Mouse (Mus musculus): Measurements from ENCODE around the gene Dctpp1. TPM values are rescaled to one million over a fixed set of nuclear protein-coding genes. Genes with fewer than 3 reads are reported as not detected.

Gene Dctpp1
- polyA plus RNA-seq, 1 experiment from 2014 or later = 162 TPM

DNA sequence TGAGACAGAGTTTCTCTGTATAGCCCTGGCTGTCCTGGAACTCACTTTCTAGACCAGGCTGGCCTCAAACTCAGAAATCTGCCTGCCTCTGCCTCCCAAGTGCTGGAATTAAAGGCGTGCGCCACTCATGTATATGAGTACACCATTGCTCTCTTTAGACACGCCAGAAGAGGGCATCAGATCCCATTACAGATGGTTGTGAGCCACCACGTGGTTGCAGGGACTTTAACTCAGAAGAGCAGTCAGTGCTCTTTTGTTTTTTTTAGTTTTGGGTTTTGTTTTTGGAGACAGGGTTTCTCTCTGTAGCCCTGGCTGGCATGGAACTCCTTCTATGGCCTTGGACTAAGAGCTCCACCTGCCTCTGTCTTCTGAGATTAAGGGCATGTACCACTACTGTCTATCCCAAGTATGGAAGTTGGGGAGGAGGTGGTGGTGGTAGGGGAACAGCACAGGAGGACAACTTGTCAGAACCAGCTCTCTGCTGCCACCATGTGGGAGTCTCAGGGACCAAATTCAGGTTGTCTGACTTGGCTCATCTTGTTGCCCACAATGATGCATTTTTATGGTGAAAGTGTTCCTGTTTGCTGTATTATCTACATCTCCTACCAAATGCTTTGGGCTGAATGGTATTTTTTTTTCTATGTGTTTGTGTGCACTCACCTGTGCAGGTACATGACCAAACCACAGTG lies 31.8 kb downstream of the Dctpp1 start:
- Histone ChIP-seq H3K4me2 (no peak overlapping the region), H3K4me3 (no peak overlapping the region), H3K36me3 (peaks cover 18% of the 10 kb centered on the region), H3K4me1 (replicated peaks) (peaks cover 24% of the 10 kb centered on the region), H3K9ac (no peak overlapping the region), H3K9me3 (replicated peaks) (no peaks in the 10 kb centered on the region), H3K27me3 (replicated peaks) (no peaks in the 10 kb centered on the region), H3K27ac (ENCODE audit: poor library complexity, severe bottlenecking) (no peak overlapping the region)
- no peak for ATAC-seq (ENCODE audit: insufficient number of reproducible peaks, low FRiP score)
- 61% methylated on average over 4 of the region's 4 CpGs for WGBS

DNA sequence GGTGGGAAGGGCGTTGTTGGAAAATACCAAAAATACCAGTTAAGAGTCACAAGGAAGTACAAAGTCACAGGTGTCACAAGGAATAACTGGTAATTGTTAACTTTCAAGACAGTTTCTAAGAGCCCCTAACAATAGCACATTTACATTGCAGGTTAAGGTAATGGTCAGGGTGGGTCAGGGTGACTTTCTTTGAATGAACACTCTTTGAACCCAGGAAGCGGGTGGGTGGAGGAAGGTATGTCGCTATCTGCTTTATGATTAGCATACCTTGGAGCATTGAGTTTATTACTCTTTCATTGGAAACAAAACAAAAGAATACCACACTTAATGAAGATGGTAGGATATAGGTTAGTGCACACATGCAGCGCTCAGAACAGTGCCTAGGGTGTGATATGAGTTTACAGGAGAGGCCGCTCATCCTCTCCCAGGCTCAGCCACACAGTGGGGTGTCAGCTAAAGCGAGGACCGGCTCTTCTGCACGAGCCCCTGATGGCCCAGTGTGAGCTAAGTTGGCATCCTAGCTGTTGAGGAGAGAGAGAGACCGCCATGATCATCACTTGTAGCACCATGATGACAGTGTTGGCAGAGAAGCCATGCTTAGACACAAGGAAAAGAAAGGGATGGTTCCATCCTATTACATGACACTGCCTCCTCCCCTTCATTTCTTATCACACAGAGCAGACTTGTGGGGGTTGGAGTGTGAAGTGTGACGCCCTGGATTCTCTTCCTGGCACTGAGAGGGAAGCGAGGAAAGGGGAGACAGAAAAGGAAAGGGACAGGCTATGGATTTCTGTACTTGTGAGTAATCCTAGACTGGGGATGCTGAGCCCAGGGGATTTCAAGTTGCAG lies 35.1 kb downstream of the Dctpp1 start:
- WGBS = 62% methylated on average over 11 of the region's 11 CpGs
- Histone ChIP-seq H3K4me1 (replicated peaks) (peaks cover 13% of the 10 kb centered on the region), H3K9me3 (replicated peaks) (no peaks in the 10 kb centered on the region), H3K27ac (ENCODE audit: poor library complexity, severe bottlenecking) (no peak overlapping the region), H3K36me3 (peaks cover 9% of the 10 kb centered on the region), H3K4me2 (no peak overlapping the region; the same call in 1 of the 2 replicates), H3K4me3 (no peak overlapping the region), H3K27me3 (replicated peaks) (no peaks in the 10 kb centered on the region), H3K9ac (no peak overlapping the region)
- peak; percentile 76 for ATAC-seq (ENCODE audit: insufficient number of reproducible peaks, low FRiP score)

GRCm38 (mm10) chr7:127224616-127225015 lies 35.9 kb downstream of the Dctpp1 start:
- no peak overlapping the region for H3K9ac ChIP-seq
- H3K4me1 ChIP-seq (replicated peaks) = peaks cover 6% of the 10 kb centered on the region
- ATAC-seq (ENCODE audit: insufficient number of reproducible peaks, low FRiP score) = no peak
- WGBS = 84% methylated on average over 6 of the region's 6 CpGs
- H3K9me3 ChIP-seq (replicated peaks) = no peaks in the 10 kb centered on the region
- no peak overlapping the region for H3K4me2 ChIP-seq
- no peaks in the 10 kb centered on the region for H3K27me3 ChIP-seq (replicated peaks)
- H3K36me3 ChIP-seq = peaks cover 5% of the 10 kb centered on the region
- no peak overlapping the region for H3K4me3 ChIP-seq
- H3K27ac ChIP-seq (ENCODE audit: poor library complexity, severe bottlenecking) = no peak overlapping the region

DNA sequence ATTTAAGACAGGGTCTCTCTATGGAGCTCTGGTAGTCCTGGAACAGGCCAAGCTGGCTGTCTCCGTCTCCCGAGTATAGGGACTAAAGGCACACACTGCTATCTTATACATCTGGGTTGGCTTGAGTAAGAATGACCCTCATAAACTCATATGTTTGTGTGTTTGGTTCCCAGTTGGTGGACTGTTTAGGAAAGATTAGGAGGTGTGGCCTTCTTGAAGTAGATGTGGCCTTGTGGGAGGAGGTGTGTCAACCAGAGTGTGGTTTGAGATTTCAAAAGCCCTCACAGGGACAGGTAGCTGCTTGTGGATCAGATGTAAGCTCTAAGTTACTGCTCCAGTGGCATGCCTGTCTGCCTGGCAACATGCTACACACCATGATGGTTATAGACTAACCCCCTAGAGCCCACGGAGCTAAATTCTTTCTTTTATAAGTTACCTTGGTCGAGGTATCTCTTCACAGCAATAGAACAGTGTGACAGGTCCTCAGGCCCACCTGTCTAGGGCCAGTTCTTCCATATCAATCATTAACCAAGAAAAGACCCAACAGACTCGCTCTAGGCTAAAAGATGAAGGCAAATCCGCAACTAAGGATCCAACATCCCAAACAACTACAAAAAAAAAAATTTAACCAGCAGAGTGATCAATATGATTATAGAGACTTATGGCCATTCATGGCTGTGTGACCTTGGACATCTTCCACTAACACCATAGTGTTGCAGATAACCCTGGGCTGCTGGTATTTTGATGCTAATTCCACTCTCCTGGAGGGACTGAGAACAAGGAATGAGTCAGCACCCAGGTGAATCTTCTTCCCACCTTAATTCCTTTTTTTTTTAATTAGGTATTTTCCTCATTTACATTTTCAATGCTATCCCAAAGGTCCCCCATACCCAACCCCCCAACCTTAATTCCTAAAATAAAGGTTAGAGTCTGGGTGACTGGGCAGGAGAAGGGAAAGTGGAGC lies 36.7 kb downstream of the Dctpp1 start:
- Histone ChIP-seq H3K9ac (no peak overlapping the region), H3K9me3 (replicated peaks) (no peaks in the 10 kb centered on the region), H3K4me1 (replicated peaks) (peaks cover 3% of the 10 kb centered on the region; the same call in 1 of the 2 replicates), H3K4me3 (no peak overlapping the region), H3K4me2 (no peak overlapping the region), H3K27ac (ENCODE audit: poor library complexity, severe bottlenecking) (no peak overlapping the region), H3K36me3 (no peaks in the 10 kb centered on the region), H3K27me3 (replicated peaks) (no peaks in the 10 kb centered on the region)
- 74% methylated on average over 6 of the region's 6 CpGs for WGBS
- ATAC-seq (ENCODE audit: insufficient number of reproducible peaks, low FRiP score) = 0 out of 2 replicates have a peak, but pooled peaks have one; percentile 36

GRCm38 (mm10) chr7:127223106-127223505 lies 37.4 kb downstream of the Dctpp1 start:
- no peaks in the 10 kb centered on the region for H3K9me3 ChIP-seq (replicated peaks)
- no peak overlapping the region for H3K9ac ChIP-seq
- no peaks in the 10 kb centered on the region for H3K27me3 ChIP-seq (replicated peaks)
- no peaks in the 10 kb centered on the region for H3K36me3 ChIP-seq
- peaks cover 9% of the 10 kb centered on the region for H3K4me1 ChIP-seq (replicated peaks)
- no peak for ATAC-seq (ENCODE audit: insufficient number of reproducible peaks, low FRiP score)
- H3K4me3 ChIP-seq = no peak overlapping the region
- no peak overlapping the region for H3K27ac ChIP-seq (ENCODE audit: poor library complexity, severe bottlenecking)
- H3K4me2 ChIP-seq = no peak overlapping the region
- WGBS = 91% methylated on average over 3 of the region's 3 CpGs

DNA sequence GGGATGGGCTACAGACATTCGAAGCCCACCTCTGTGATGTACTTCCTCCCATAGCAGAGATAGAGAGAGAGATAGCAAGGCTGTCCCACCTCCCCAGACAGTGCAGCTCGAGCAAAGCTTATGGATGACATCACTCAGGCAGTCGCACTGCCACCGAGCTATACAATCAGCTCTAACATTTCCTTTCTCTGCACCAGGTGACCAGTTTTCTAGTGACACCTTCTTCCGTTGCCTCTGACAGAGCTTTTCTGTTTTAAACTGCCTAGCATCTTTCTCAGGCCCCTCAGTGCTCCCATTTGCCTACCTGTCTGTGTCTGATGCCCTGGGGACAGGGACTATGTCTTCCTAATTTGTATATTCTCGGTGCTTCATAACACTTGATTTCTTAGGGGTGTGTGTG lies 40.1 kb downstream of the Dctpp1 start:
- no peak for ATAC-seq (ENCODE audit: insufficient number of reproducible peaks, low FRiP score)
- Histone ChIP-seq H3K9ac (no peak overlapping the region), H3K4me3 (no peak overlapping the region), H3K4me2 (no peak overlapping the region), H3K36me3 (no peaks in the 10 kb centered on the region), H3K9me3 (replicated peaks) (no peaks in the 10 kb centered on the region), H3K27me3 (replicated peaks) (no peaks in the 10 kb centered on the region), H3K27ac (ENCODE audit: poor library complexity, severe bottlenecking) (no peak overlapping the region), H3K4me1 (replicated peaks) (peaks cover 29% of the 10 kb centered on the region)
- 58% methylated on average over 6 of the region's 6 CpGs for WGBS

GRCm38 (mm10) chr7:127218670-127219069 lies 41.8 kb downstream of the Dctpp1 start:
- H3K27ac ChIP-seq (ENCODE audit: poor library complexity, severe bottlenecking) = peak overlapping the region; percentile 76
- WGBS = 84% methylated on average over 4 of the region's 4 CpGs
- H3K4me1 ChIP-seq (replicated peaks) = peaks cover 43% of the 10 kb centered on the region
- H3K4me2 ChIP-seq = no peak overlapping the region
- no peaks in the 10 kb centered on the region for H3K27me3 ChIP-seq (replicated peaks)
- H3K9me3 ChIP-seq (replicated peaks) = no peaks in the 10 kb centered on the region
- ATAC-seq (ENCODE audit: insufficient number of reproducible peaks, low FRiP score) = 0 out of 2 replicates have a peak, but pooled peaks have one; percentile 15
- H3K4me3 ChIP-seq = no peak overlapping the region
- no peaks in the 10 kb centered on the region for H3K36me3 ChIP-seq
- no peak overlapping the region for H3K9ac ChIP-seq

DNA sequence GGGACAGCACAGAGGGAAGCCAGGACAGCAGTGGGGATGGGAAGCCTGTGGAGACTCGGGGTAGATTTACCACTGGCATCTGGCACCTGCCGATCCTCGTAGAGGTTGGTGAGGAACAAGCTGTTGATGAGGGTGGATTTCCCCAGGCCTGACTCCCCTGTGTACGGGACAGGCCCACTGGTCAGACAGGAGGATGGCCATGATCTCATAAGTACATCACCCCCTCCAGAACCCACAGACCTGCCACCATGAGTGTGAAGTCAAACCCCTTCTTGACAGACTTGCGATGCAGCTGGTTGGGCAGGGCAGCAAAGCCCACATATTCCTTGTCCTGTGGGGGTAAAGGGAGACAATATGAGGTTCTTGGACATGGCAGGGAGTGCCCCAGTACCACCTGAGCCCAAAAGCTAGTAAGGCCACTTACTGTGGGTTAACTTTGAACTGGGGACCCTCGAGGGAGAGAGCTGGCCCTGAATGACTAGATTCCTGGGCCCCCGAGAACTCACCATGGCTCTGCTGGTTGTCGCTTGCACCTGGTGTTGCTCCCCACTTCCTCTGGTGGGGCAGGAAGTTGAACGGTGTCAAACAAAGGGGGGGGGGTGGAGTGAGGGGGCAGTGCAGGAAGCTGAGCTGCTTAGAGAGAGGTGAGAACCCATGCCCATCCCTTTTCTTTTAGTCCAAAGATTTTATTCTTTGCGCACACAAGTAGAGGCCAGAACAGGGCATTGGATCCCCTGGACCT lies 42.4 kb downstream of the Dctpp1 start:
- H3K9ac ChIP-seq = no peak overlapping the region
- 56% methylated on average over 10 of the region's 10 CpGs for WGBS
- peak overlapping the region; percentile 32 for H3K4me2 ChIP-seq

DNA sequence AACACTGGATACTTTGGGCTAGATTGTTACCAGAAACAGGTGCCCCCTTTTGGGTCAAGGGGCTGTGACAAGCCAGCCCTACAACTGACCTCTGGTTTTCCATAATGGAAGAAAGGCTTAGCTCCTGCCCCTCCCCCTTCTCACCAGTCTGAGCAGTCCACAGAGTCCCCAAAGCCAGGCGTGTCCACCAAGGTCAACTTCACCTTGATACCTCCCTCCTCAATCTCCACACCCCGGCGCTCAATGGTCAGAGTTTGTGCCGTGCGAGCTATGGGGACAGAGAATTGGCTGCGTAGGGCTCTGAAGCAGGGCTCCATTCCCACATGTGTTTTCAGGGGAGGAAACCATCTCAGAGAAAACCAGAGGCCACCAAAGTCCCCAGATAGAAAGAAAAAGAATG lies 43.0 kb downstream of the Dctpp1 start:
- peak overlapping the region; percentile 76 for H3K27ac ChIP-seq (ENCODE audit: poor library complexity, severe bottlenecking)
- H3K4me3 ChIP-seq = no peak overlapping the region
- H3K4me2 ChIP-seq = peak overlapping the region; percentile 32
- H3K4me1 ChIP-seq (replicated peaks) = peaks cover 43% of the 10 kb centered on the region
- no peaks in the 10 kb centered on the region for H3K9me3 ChIP-seq (replicated peaks)
- no peaks in the 10 kb centered on the region for H3K27me3 ChIP-seq (replicated peaks)
- no peak overlapping the region for H3K9ac ChIP-seq
- H3K36me3 ChIP-seq = no peaks in the 10 kb centered on the region
- 47% methylated on average over 6 of the region's 6 CpGs for WGBS
- peak; percentile 24 for ATAC-seq (ENCODE audit: insufficient number of reproducible peaks, low FRiP score)

More for the DNA sequence above, 42.4 kb downstream of the Dctpp1 start:
- H3K9me3 ChIP-seq (replicated peaks) = no peaks in the 10 kb centered on the region
- H3K27ac ChIP-seq (ENCODE audit: poor library complexity, severe bottlenecking) = peak overlapping the region; percentile 76
- H3K4me3 ChIP-seq = no peak overlapping the region
- no peaks in the 10 kb centered on the region for H3K27me3 ChIP-seq (replicated peaks)
- H3K4me1 ChIP-seq (replicated peaks) = peaks cover 43% of the 10 kb centered on the region
- no peaks in the 10 kb centered on the region for H3K36me3 ChIP-seq
- peak; percentile 33; the same call in 1 of the 2 replicates for ATAC-seq (ENCODE audit: insufficient number of reproducible peaks, low FRiP score)

DNA sequence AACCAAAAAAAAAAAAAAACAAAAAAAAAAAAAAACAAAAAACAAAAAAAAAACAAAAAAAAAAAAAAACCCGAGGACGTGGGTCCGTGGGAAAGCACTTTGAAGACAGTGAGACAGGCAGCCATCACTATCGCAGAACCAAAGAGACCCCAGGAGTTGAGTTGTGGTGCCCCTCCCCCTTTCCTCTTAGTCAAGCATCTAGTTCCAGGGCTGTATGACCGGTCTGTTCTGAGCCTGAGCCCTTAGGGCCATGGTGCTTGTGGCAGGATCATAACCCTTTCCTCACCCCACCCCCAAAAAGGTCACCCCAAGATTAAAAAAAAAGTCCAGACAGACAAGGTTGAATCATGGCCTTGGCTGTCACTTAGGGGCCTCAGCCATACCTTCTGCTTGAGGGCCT lies 44.2 kb downstream of the Dctpp1 start:
- Histone ChIP-seq H3K4me2 (no peak overlapping the region), H3K4me3 (no peak overlapping the region), H3K4me1 (replicated peaks) (peaks cover 46% of the 10 kb centered on the region), H3K9me3 (replicated peaks) (no peaks in the 10 kb centered on the region), H3K36me3 (no peaks in the 10 kb centered on the region), H3K27me3 (replicated peaks) (no peaks in the 10 kb centered on the region), H3K27ac (ENCODE audit: poor library complexity, severe bottlenecking) (no peak overlapping the region), H3K9ac (no peak overlapping the region)
- no peak for ATAC-seq (ENCODE audit: insufficient number of reproducible peaks, low FRiP score)
- 73% methylated on average over 5 of the region's 5 CpGs for WGBS
